ENCODE assay signal across 42 mouse cellular contexts in genomic region chr5:143275761-143276160, GRCm38 (mm10). TPM values are rescaled to one million over a fixed set of nuclear protein-coding genes. Genes with fewer than 3 reads are reported as not detected.
"Had no signal": no experiment of that assay in that cellular context is flagged by ENCODE, and none has a peak within 500 bp of the region (broad histone marks: within the 10 kb centered on the region; RNA-seq: fewer than 3 reads in every experiment).

No protein-coding gene starts in this region.

- H3K4me1 ChIP-seq: liver, embryonic 13.5 days had no signal

- H3K9ac ChIP-seq: heart, embryonic 12.5 days; hindbrain, embryonic 15.5 days; kidney, embryonic 15.5 days; limb, embryonic 12.5 days; liver, embryonic 13.5 days had no signal

- H3K4me2 ChIP-seq: heart, embryonic 12.5 days; hindbrain, embryonic 15.5 days; kidney, embryonic 15.5 days; limb, embryonic 12.5 days; liver, embryonic 11.5 days; liver, embryonic 13.5 days had no signal

- H3K27ac ChIP-seq: gastrocnemius, adult 2 months; heart, embryonic 10.5 days; hindbrain, embryonic 15.5 days; hindbrain, postnatal 0 days; kidney, embryonic 15.5 days; kidney, postnatal 0 days; limb, embryonic 12.5 days; liver, embryonic 13.5 days had no signal

- H3K36me3 ChIP-seq: heart, embryonic 10.5 days; heart, embryonic 12.5 days; hindbrain, embryonic 15.5 days; kidney, embryonic 15.5 days; limb, embryonic 12.5 days; liver, embryonic 13.5 days had no signal

- H3K27me3 ChIP-seq: hindbrain, embryonic 15.5 days had no signal

- DNase-seq: gastrocnemius, adult 2 months; gastrocnemius, postnatal 10 days; gastrocnemius, postnatal 25 days; heart, adult 18-20 months; heart, postnatal 10 days; kidney, adult 11 months; kidney, adult 2 months; kidney, adult 9 months; kidney, postnatal 14 days; kidney, postnatal 36 days; layer of hippocampus, adult 9-11 months; layer of hippocampus, postnatal 36 days; left cerebral cortex, postnatal 4 days; liver; liver, embryonic 13.5 days had no signal

- H3K9me3 ChIP-seq: heart, embryonic 10.5 days; heart, embryonic 12.5 days; hindbrain, embryonic 15.5 days; kidney, embryonic 15.5 days; limb, embryonic 12.5 days; liver, embryonic 13.5 days had no signal

- H3K4me3 ChIP-seq: gastrocnemius, adult 2 months; heart, embryonic 10.5 days; heart, embryonic 12.5 days; hindbrain, embryonic 15.5 days; kidney, embryonic 15.5 days; limb, embryonic 12.5 days; liver, embryonic 13.5 days had no signal

- ATAC-seq: hindbrain, postnatal 0 days; intestine, embryonic 16.5 days had no signal

RNA-seq across cellular contexts. Expression of gene Zfp853, which starts 17.7 kb away (rescaled TPM):
- total RNA-seq: granulocyte monocyte progenitor cell, adult 5-6 weeks; hematopoietic stem cell, adult 5-6 weeks had no signal
- polyA plus RNA-seq: heart, embryonic 10.5 days; heart, embryonic 12.5 days; heart, embryonic 14.5 days; heart, embryonic 16.5 days; hindbrain, embryonic 11.5 days; intestine, embryonic 14.5 days; intestine, embryonic 16.5 days; liver, embryonic 11.5 days; liver, embryonic 13.5 days had no signal

RNA-seq across cellular contexts. Expression of gene Spdye4a, which starts 49.1 kb away (rescaled TPM):
- total RNA-seq: gastrocnemius, adult 2 months; gastrocnemius, postnatal 10 days; gastrocnemius, postnatal 25 days; gastrocnemius, postnatal 4 days; granulocyte monocyte progenitor cell, adult 5-6 weeks; heart, adult 18-20 months; heart, adult 8-10 months; heart, postnatal 10 days; heart, postnatal 25 days; hematopoietic stem cell, adult 5-6 weeks; layer of hippocampus, adult 18-20 months; layer of hippocampus, adult 8-10 months; layer of hippocampus, postnatal 14 days; layer of hippocampus, postnatal 36 days; left cerebral cortex, adult 18-20 months; left cerebral cortex, adult 8-10 months; left cerebral cortex, postnatal 10 days; left cerebral cortex, postnatal 25 days; left cerebral cortex, postnatal 4 days had no signal
- polyA plus RNA-seq: frontal cortex, adult 2 months; heart, embryonic 10.5 days; heart, embryonic 12.5 days; heart, embryonic 14.5 days; heart, embryonic 16.5 days; hindbrain, embryonic 11.5 days; hindbrain, embryonic 15.5 days; hindbrain, postnatal 0 days; intestine, embryonic 14.5 days; intestine, embryonic 16.5 days; kidney, embryonic 15.5 days; kidney, postnatal 0 days; large intestine, adult 2 months; limb, embryonic 12.5 days; liver, embryonic 11.5 days; liver, embryonic 13.5 days had no signal
